Mouse (Mus musculus): ENCODE data around the gene Fcgrt.
"Not testable (repeated sequence)": the region's sequence is repeated elsewhere in the genome, so short reads cannot be mapped to it uniquely, and the experiment has no call there.

Fcgrt gene

DNA sequence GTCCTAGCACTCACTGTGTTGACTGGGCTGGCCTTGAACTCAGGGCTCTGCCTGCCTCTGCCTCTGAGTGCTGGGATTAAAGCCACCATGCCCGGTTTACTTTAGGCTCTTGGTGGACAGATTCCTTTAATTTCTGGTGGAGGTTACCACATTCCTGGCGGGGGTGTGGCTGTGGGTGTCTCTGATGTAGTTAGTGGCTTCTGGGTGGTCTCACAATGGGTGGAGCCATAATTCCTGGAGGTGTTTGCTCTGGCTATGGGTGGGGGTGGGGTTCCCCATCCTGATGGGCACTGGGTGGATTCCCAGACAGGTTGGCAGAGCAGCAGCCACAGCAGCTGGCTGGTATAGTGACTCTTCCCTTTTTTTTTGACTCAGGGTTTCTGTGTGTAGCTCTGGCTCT, 8.3 kb upstream of the Fcgrt start:
- no peak for DNase-seq (ENCODE audit: low read depth in 1 of 2, low spot score in 2 of 2)

DNA sequence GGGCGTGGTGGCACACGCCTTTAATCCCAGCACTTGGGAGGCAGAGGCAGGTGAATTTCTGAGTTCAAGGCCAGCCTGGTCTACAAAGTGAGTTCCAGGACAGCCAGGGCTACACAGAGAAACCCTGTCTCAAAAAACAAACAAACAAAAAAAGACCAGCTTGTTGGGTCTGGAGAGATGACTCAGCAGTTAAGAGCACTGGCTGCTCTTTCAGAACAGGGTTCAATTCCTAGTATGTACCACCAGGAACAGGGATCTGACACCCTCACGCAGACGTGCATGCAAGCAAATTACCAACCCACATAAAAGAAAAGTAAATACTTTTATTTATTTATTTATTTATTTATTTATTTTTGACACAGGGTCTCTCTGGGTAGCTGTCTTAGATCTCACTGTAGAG, 6.4 kb upstream of the Fcgrt start:
- DNase-seq (ENCODE audit: low read depth in 1 of 2, low spot score in 2 of 2) = not testable (repeated sequence)

GRCm38 (mm10) chr7:45107052-45107645, 3.5 kb upstream of the Fcgrt start:
- no peak for DNase-seq (ENCODE audit: low read depth in 1 of 2, low spot score in 2 of 2)

- no peak for DNase-seq (ENCODE audit: low read depth in 1 of 2, low spot score in 2 of 2)
Observed at GRCm38 (mm10) chr7:45106441-45106840, 2.8 kb upstream of the Fcgrt start.

- DNase-seq (ENCODE audit: low read depth in 1 of 2, low spot score in 2 of 2) = no peak
Observed at GRCm38 (mm10) chr7:45105491-45105890, 1.8 kb upstream of the Fcgrt start.

- no peak for DNase-seq (ENCODE audit: low read depth in 1 of 2, low spot score in 2 of 2)
Observed at GRCm38 (mm10) chr7:45104941-45105340, 1.3 kb upstream of the Fcgrt start.

DNA sequence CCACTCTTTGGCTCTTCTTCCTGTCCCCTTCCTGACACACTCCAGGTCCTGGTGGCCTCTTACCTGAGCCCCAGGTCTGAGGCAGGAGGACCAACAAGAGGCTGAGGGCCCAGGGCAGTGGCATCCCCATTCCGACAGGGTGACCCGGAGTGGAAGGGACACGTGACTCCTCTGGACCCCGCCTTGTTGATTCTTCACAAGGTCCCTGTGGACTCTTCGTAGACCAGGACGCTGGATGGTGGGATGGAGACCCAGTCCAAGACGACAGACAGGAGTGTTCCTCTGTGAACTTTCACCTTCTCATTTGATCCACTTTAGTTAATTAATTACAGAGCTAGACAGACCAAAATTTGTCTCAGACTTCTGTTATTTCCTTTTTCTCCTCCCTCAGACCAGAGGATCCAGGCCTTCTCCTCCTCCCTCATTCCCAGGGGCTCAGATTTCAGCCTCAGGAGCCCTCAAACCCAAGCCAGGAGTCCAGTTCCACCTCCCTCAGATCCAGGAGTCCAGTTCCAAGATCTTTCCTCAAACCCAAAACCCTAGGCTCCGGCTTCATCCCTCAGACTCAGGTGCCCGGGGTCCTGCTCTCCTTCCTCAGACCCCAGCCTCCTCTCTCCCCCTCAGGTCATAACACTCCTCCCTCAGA, 588 bp downstream of the Fcgrt start:
- no peak for DNase-seq (ENCODE audit: low read depth in 1 of 2, low spot score in 2 of 2)

- DNase-seq (ENCODE audit: low read depth in 1 of 2, low spot score in 2 of 2) = no peak
Observed at GRCm38 (mm10) chr7:45102441-45102840, 1.2 kb downstream of the Fcgrt start.

DNA sequence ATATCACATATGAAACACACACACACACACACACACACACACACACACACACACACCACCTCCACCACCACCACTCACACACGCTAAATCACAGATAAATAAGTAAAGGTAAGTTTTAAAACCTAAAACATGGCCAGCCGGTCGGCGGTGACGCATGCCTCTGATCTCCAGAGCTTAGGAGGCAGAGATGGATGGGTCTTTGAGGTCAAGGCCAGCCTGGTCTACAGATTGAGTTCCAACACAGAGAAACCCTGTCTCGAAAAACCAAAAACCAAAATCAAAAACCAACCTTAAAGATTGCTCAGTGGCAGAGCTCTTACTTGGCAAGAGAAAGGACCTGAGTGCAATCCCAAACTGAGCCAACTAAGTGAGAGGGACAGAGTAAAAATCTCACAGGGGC, 3.6 kb downstream of the Fcgrt start:
- no peak for DNase-seq (ENCODE audit: low read depth in 1 of 2, low spot score in 2 of 2)

GRCm38 (mm10) chr7:45098541-45099240, 5.0 kb downstream of the Fcgrt start:
- no peak for DNase-seq (ENCODE audit: low read depth in 1 of 2, low spot score in 2 of 2)

DNA sequence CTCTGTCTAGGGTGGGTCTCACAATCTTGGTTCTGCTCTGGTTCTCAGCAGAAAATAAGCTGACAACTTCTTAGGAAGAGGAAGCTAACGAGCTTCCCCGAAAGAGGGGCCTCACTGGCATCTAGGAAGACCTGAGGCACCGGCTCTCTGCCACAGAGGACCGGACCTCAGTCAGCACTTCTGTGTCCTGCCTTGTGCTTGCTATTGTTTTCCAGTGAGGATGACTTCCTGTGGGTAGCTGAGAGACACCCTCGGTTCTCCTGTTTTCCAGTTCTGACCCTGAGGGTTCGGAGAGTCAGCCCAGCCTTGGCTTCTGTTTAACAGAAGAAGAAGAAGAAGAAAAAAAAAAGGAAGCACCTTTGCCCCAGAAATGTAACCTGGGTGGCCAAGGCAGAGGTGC, 6.2 kb downstream of the Fcgrt start:
- DNase-seq (ENCODE audit: low read depth in 1 of 2, low spot score in 2 of 2) = no peak

DNA sequence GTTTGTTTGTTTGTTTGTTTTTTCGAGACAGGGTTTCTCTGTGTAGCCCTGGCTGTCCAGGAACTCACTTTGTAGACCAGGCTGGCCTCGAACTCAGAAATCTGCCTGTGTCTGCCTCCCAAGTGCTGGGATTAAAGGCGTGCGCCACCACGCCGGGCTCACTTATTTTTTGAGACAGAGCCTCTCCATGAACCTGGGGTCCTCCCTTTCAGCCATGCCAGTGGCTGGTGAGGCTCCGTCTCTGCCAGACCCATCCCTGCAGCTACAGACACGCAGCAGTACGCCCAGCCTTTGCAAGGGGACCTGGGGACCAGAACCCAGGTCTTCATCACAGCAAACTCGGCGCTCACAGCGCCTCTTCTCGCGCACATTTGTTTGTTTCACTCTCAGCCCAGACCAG, 7.7 kb downstream of the Fcgrt start:
- not testable (repeated sequence) for DNase-seq (ENCODE audit: low read depth in 1 of 2, low spot score in 2 of 2)

GRCm38 (mm10) chr7:45095367-45095766, 8.3 kb downstream of the Fcgrt start:
- DNase-seq (ENCODE audit: low read depth in 1 of 2, low spot score in 2 of 2) = no peak

DNA sequence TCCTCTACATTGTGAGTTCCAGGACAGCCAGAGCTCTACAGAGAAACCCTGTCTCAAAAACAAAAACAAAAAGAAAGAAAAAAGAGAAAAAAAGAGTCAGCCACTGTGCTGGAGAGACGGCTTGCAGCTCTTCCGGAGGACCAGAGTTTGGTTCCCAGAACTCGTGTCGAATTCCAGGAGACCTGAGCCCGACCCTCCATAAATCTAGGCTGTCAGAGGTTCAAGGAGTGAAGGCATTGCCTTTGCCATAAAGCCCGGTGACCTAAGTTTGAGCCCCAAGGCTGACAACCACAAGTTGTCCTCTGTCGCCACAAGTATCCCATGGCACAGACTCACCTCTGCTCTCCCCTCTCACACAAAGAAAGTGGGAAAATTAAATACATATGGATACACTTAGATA, 9.5 kb downstream of the Fcgrt start:
- DNase-seq (ENCODE audit: low read depth in 1 of 2, low spot score in 2 of 2) = no peak

DNA sequence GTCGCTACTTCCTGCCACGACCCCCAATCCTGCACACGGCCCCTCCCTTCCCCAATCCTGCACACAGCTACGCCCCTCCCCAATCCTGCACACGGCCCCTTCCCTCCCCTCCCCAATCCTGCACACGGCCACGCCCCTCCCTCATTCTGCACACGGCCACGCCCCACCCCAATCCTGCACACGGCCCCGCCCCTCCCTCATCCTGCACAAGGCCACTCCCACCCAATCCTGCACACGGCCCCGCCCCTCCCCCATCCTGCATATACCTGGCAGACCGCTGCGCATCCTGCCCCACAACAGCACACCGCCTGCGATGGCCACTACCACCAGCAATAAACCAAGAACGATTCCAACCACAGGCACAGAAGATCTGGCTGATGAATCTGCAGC, 10.1 kb downstream of the Fcgrt start:
- no peak for DNase-seq (ENCODE audit: low read depth in 1 of 2, low spot score in 2 of 2)

DNA sequence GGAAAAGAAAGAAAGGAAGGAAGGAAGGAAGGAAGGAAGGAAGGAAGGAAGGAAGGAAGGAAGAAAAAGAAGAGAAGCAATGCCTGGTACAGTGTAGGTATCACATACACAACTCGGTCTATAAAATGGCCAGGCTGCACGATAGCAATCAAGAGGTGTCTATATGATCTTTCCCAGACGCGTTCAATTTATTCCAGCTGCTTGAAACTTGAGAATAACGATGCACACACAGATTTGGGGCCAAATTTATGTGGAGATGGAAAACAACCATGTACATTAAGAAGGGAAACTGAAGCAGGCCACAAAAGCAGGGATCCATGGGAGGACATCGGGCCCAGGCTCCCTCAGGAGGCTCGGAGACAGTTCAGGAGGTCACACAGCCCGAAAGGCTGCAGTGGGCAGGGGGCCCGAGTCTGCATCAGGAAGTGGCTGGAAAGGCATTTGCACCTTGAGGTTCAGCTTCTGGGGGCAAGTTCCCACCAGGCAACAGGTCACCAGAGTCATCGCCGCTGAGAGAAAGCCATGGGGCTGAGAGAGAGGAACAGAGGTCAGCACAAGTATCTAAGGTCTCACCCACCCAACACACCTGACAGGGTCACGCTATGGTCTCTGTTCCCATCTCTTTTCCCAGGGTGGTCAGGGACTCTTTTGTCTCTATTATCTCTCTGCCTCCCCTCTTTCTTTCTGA, 10.7 kb downstream of the Fcgrt start:
- DNase-seq (ENCODE audit: low read depth in 1 of 2, low spot score in 2 of 2) = no peak

GRCm38 (mm10) chr7:45092048-45092447, 11.6 kb downstream of the Fcgrt start, which contains the start of gene Rcn3:
Gene Rcn3, minus strand, starts transcription at chr7:45092221.
- no peak for DNase-seq (ENCODE audit: low read depth in 1 of 2, low spot score in 2 of 2)

DNA sequence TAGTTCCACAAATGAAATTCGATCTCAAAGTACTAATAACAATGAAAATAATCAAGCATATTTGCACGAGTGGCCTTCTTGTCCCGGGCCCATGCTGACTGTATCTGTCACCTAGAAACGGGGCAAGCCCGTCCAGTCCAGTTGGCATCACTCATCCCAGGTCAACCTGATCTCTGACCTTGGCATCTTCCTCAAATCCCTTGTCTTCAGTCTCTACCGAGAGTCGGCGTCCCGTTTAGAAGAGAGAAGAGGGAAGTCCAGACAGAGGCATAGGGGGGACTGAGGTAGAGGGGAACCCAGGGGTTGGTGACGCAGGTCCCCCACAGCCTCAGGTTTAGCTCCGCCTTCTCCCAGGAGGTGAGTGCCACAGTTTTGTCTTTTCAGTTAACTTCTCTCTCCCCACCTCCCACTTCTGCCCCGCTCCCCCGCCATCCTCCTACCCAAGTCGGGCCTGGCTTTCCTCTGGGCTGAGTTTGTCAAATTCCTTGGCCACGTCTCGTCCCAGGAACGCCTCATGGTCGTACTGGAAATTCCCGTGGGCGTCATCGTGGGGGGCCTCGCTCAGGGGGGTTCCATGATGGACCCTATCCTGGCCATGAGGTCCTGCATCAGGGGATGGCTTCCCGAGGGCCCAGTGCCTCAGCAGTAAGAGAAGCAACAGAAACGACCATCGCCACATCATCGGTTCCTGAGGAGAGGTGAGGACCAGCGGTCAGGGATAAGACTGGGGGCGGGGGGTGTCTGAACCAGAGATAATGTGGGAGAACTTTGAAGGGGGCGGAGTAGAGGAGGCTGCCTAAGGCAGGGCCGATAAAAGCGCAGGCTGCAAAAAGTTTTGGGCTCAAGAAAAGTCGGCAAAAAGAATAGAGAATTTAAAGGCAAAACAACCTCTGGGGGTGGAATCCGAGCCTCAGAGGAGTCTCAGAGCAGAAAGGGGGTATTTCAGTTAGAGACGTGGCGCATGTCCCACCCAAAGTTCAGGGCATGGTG, 12.4 kb downstream of the Fcgrt start:
- DNase-seq (ENCODE audit: low read depth in 1 of 2, low spot score in 2 of 2) = no peak

GRCm38 (mm10) chr7:45090251-45090977, 13.2 kb downstream of the Fcgrt start:
- DNase-seq (ENCODE audit: low read depth in 1 of 2, low spot score in 2 of 2) = no peak

- no peak for DNase-seq (ENCODE audit: low read depth in 1 of 2, low spot score in 2 of 2)
Observed at GRCm38 (mm10) chr7:45088597-45088996, 15.1 kb downstream of the Fcgrt start.

Data from monocyte, adult 2 months (primary cell).